ENCODE assay signal across 18 mouse cellular contexts in the genomic region with DNA sequence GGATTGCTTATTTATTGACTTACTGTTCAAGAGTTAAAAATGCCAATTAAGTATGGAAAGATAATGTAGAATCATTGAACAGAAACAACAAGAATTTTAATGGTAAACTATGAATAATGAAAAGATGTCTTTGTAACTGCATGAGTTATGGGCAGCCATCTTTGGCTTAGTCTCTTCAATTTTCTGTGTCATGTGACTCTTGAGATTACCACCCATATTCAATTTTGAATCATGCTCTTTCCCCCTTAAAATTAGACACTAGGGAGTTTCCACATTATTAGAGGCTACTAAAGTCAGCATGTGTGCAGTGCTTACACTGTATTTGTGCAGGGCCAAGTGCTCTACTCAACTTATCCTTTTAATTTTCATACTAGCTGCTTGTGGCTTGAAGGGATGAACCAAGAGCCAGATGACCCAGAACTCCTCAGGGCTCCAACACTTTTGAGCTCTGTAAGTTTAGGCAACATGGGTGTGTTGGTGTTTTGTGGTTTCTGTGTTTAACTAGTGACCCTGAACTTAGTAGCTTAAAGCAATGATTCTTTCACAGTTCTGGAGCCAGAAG.
"Had no signal": no experiment of that assay in that cellular context is flagged by ENCODE, and none has a peak within 500 bp of the region (broad histone marks: within the 10 kb centered on the region; RNA-seq: fewer than 3 reads in every experiment).

No protein-coding gene starts in this region.

- H3K36me3 ChIP-seq: midbrain, embryonic 10.5 days; midbrain, embryonic 12.5 days; neural tube, embryonic 13.5 days; neural tube, embryonic 15.5 days had no signal

- H3K27me3 ChIP-seq: midbrain, embryonic 12.5 days; neural tube, embryonic 13.5 days; neural tube, embryonic 15.5 days had no signal

- DNase-seq: lung, adult 18-20 months; lung, embryonic 14.5 days; lung, postnatal 10 days; lung, postnatal 36 days; midbrain, embryonic 14.5 days; retina, postnatal 1 day; right cerebral cortex, adult 18-20 months; right cerebral cortex, postnatal 25 days; right cerebral cortex, postnatal 4 days; spleen, adult 18-20 months; thymus, adult 18-20 months; thymus, postnatal 14 days; thymus, postnatal 36 days had no signal

- H3K4me3 ChIP-seq: midbrain, embryonic 10.5 days; midbrain, embryonic 12.5 days; neural tube, embryonic 13.5 days; neural tube, embryonic 15.5 days had no signal

- ATAC-seq: midbrain, embryonic 16.5 days had no signal
